Mouse (Mus musculus) stomach, adult 2 months (tissue): ENCODE measurements around the gene Pex7. TPM values are rescaled to one million over a fixed set of nuclear protein-coding genes. Genes with fewer than 3 reads are reported as not detected.

Experiments used
- polyA plus RNA-seq: library from polyadenylated mRNA; depleted of rRNA; stranded (reverse); fragments of >200 nt; gene quantifications from 2 replicates; pipeline ENCODE4 v1.2.3, GENCODE M21; 2012; rRNA removed

Pex7 gene
- polyA plus RNA-seq, result 22.4 and 38.6 TPM in 2 replicates

DNA sequence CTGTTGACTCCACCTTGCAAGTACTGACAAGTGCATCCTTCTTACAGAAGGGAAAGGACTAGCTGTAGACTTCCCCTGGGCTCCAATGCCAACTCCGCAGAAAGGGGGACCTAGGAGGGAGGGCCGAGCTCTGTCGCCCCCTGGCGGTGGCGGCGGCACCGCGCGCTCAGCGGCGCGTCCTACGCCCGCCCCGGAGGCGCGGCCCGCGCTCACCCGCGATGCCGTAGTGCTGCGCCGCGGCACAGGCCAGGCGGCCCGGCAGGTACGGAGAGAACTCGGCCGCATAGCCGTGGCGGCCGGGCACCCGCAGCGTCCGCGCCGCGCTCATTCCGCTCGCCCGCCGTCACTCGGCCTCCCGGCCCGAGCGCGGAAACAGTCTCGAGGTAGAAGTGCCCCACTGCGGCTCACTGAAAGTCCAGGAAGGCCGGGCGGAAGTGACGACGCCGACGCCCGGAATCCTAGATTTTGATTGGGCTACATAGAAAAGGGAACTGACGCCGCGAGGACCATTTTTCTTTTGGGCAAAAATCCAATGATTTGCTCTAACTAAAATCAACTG lies at the start of gene Pex7:
Gene Pex7, minus strand, starts transcription at position 444 of the 559 bp plus-strand sequence.

DNA sequence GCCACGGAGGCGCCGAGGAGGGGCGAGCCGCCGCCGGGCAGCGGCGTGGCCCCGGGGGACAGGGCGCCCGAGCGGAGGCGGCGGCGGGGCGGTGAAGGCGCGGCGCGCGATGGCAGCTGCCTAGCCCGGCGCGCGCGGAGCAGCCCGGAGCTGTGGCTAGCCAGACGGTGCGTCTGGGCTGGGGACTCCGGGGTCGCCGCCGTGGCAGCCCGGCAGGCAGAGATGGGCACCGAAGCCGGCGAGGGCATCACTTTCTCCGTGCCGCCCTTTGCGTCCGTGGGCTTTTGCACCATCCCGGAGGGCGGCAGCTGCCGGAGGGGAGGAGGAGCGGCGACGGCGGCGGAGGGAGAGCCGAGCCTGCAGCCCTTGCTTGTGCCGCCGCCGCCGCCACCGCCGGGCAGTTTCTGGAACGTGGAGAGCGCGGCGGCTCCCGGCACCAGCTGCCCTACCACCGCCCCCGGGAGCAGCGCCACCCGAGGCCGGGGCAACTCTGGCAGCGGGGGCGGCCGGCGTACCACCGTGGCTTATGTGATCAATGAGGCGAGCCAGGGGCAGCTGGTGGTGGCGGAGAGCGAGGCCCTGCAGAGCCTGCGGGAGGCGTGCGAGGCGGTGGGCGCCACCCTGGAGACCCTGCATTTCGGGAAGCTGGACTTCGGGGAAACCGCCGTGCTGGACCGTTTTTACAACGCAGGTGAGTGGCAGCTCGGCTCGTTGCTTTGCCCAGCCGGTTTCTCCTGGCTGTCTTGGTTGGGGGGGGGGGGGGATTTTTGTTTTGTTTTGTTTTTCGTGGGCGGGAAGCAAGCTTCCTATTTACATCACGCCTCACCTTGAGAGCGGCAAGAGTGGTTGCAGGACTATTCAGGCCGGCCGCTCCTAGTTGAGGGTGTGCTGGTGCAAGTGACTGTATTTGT lies 27.1 kb upstream of the Pex7 start, which contains the start of gene Map3k5:
Gene Map3k5, plus strand, starts transcription at position 89 of the 911 bp plus-strand sequence.

DNA sequence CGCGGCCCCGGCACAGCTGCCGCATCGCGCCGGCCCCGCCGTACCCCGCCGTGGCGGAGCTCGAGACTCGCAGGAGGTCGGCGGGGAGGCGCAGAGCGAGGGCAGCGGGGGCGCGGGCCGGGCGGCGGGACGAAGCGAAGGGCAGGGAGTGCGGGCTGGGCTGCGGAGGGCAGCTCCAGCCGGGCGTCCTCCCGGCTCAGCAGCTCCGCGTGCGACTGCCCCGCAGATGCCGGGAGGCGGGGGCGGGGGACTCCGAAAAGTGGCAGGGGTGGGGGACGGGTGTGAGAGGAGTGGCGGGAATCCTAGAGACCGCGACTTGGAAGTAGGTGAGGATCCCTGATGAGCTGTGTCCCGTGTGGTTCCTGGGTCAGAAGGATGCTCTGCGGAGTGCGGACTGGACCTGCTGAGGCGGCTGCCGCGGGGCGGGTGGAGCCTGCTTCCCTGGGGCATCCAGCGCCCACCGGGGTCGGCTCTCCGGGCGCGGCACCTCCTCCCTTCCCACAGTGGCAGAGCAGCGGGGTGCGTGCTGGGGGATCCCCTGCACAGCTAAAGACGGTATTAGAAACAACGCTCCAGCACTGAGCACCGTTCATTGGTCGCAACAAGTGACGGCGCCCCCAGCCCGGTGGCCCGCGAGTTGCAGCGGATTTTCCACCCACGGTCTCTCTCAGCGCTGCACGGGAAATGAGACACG lies 56.3 kb downstream of the Pex7 start, which contains the start of gene Slc35d3:
Gene Slc35d3, minus strand, starts transcription at position 462 of the 694 bp plus-strand sequence.

Other genes with a start within 250 kb of the Pex7 start
- 0.14 and 0.31 TPM in 2 replicates for gene Il20ra, start 195.1 kb downstream of the Pex7 start, polyA plus RNA-seq
- gene Slc35d3, start 56.2 kb downstream of the Pex7 start, polyA plus RNA-seq, result 0.82 and 0.94 TPM in 2 replicates
- 1.9 and 2.0 TPM in 2 replicates for gene Map3k5, start 26.8 kb upstream of the Pex7 start, polyA plus RNA-seq
- gene Map7, start 240.8 kb upstream of the Pex7 start, polyA plus RNA-seq, result 7.4 and 7.6 TPM in 2 replicates